In genomic region chr7:45524841-45525621, GRCm38 (mm10) we compare ENCODE assay signal across 7 mouse cellular contexts. TPM values are rescaled to one million over a fixed set of nuclear protein-coding genes. Genes with fewer than 3 reads are reported as not detected.
DNase-seq lines count a peak whose midpoint lies in the region; ATAC-seq and TF ChIP-seq lines count a peak whose summit lies in the region.

No protein-coding gene starts in this region.

- H3K9me3 ChIP-seq in embryonic facial prominence, embryonic 15.5 days (replicated peaks) = no peaks in the 10 kb centered on the region

- peak overlapping the region; percentile 75 for H3K4me3 ChIP-seq in C2C12 (ENCODE audit: insufficient read depth, poor library complexity, severe bottlenecking)
- H3K4me3 ChIP-seq in embryonic facial prominence, embryonic 15.5 days (replicated peaks) = peak overlapping the region; percentile 89
- peak overlapping the region; percentile 86 for H3K4me3 ChIP-seq in liver, adult 2 months (ENCODE audit: insufficient read depth, low read depth, low read length)

- no peak for TF ChIP-seq POLR2A in liver, adult 2 months (IDR thresholded peaks at IDR 0.05; ENCODE audit: extremely low read depth, insufficient read depth, low read length)

- H3K4me2 ChIP-seq in embryonic facial prominence, embryonic 15.5 days (replicated peaks) = peak overlapping the region; percentile 74

- peak overlapping the region; percentile 92 for H3K9ac ChIP-seq in embryonic facial prominence, embryonic 15.5 days
- peak overlapping the region; percentile 92 for H3K9ac ChIP-seq in liver, adult 2 months (ENCODE audit: low read depth, low read length)

- H3K79me2 ChIP-seq in C2C12 (ENCODE audit: control insufficient read depth, insufficient read depth) = peaks cover 19% of the 10 kb centered on the region
- H3K79me2 ChIP-seq in liver, adult 2 months (ENCODE audit: control insufficient read depth, insufficient read depth, low read length) = peaks cover 8% of the 10 kb centered on the region

- H3K36me3 ChIP-seq in C2C12 (ENCODE audit: control insufficient read depth, insufficient read depth) = peaks cover 21% of the 10 kb centered on the region
- peaks cover 7% of the 10 kb centered on the region; the same call in 1 of the 2 replicates for H3K36me3 ChIP-seq in embryonic facial prominence, embryonic 15.5 days
- H3K36me3 ChIP-seq in liver, adult 2 months (ENCODE audit: control insufficient read depth, insufficient read depth, low read length) = peaks cover 3% of the 10 kb centered on the region; the same call in 1 of the 2 replicates

- H3ac ChIP-seq in C2C12 (ENCODE audit: control insufficient read depth, insufficient read length, low read depth) = peak overlapping the region; percentile 25

- peak overlapping the region; percentile 95 for H3K27ac ChIP-seq in embryonic facial prominence, embryonic 15.5 days (replicated peaks)
- peak overlapping the region; percentile 90 for H3K27ac ChIP-seq in liver, adult 2 months (replicated peaks; ENCODE audit: insufficient read depth, low read depth, low read length)

- no peak for TF ChIP-seq CTCF in C2C12 (IDR thresholded peaks at IDR 0.05; ENCODE audit: control insufficient read depth, insufficient read depth, insufficient read length)
- TF ChIP-seq CTCF in liver, adult 2 months (IDR thresholded peaks at IDR 0.05; ENCODE audit: low read depth, low read length) = no peak

- no peak for ATAC-seq in embryonic facial prominence, embryonic 15.5 days (ENCODE audit: insufficient number of reproducible peaks, low FRiP score, low TSS enrichment, low read depth)
- peak; percentile 24 to 34; a peak in 1 of 4 replicates for ATAC-seq in hematopoietic stem cell, adult 5-6 weeks (replicated peaks in 1 of 2; ENCODE audit: insufficient read depth in 1 of 2, low FRiP score in 2 of 2, low TSS enrichment in 1 of 2, low read depth in 1 of 2, poor library complexity in 2 of 2, severe bottlenecking in 2 of 2)
- no peak for ATAC-seq in inflammation-experienced regulatory T-cells, adult 6 months

- H3K79me3 ChIP-seq in C2C12 (ENCODE audit: low read depth) = peaks cover 14% of the 10 kb centered on the region

- H3K27me3 ChIP-seq in C2C12 (ENCODE audit: control insufficient read depth, insufficient read depth, insufficient read length) = no peaks in the 10 kb centered on the region
- H3K27me3 ChIP-seq in embryonic facial prominence, embryonic 15.5 days = no peaks in the 10 kb centered on the region
- H3K27me3 ChIP-seq in liver, adult 2 months (ENCODE audit: control insufficient read depth, insufficient read depth, low read length) = no peaks in the 10 kb centered on the region

- peak; percentile 76 for DNase-seq in Muller cell, postnatal 12 days (ENCODE audit: inconsistent ontology term)
- peak; percentile 46 for DNase-seq in liver, adult 2 months (ENCODE audit: extremely low read depth, low read depth, low spot score)
- DNase-seq in naive thymus-derived CD4-positive, alpha-beta T cell, adult 2 months (ENCODE audit: low read depth) = peak; percentile 57

- WGBS in embryonic facial prominence, embryonic 15.5 days = 20% methylated on average over 12 of the region's 12 CpGs
- 12% methylated on average over 12 of the region's 12 CpGs for WGBS in liver, adult 2 months

- peaks cover 40% of the 10 kb centered on the region for H3K4me1 ChIP-seq in embryonic facial prominence, embryonic 15.5 days
- peaks cover 11% of the 10 kb centered on the region for H3K4me1 ChIP-seq in liver, adult 2 months (ENCODE audit: control insufficient read depth, insufficient read depth, low read length)

TF ChIP-seq in C2C12, 6 proteins besides CTCF, POLR2A, EP300 and RAD21:
- no peak for TF ChIP-seq MYOG (IDR thresholded peaks at IDR 0.05; ENCODE audit: control insufficient read depth, extremely low read depth, insufficient read length)
- TF ChIP-seq MYOD1 (IDR thresholded peaks at IDR 0.05; ENCODE audit: control insufficient read depth, insufficient read length, low read depth) = no peak
- peak; percentile 47 for TF ChIP-seq MAX (IDR thresholded peaks at IDR 0.05)
- peak; percentile 49 for TF ChIP-seq USF1 (IDR thresholded peaks at IDR 0.05; ENCODE audit: low read depth)

RNA-seq across cellular contexts. Expression of gene Ppp1r15a, which starts 1.0 kb away (rescaled TPM):
- polyA plus RNA-seq in C2C12 (2012; fragmentation: generic; extraction: Trizol) = 32.5 TPM
- polyA plus RNA-seq in embryonic facial prominence, embryonic 15.5 days (2015; fragmentation: Nextera tagmentation; extraction: Ambion mirVana) = 27.5 and 29.6 TPM in 2 replicates
- total RNA-seq in hematopoietic stem cell, adult 5-6 weeks (2017) = 267 and 291 TPM in 2 replicates
- total RNA-seq in liver, adult 2 months (2014; rRNA removed) = 4.3 and 4.4 TPM in 2 replicates
- polyA plus RNA-seq in liver, adult 2 months (2012; rRNA removed) = 10.8 and 14.9 TPM in 2 replicates
- 10 to 100 TPM; 30.4 to 76.6 (median 56.4) TPM for polyA plus RNA-seq in inflammation-experienced regulatory T-cells, adult 6 months (2017; shearing (Covaris generic))

RNA-seq across cellular contexts. Expression of gene Plekha4, which starts 1.1 kb away (rescaled TPM):
- 0.89 TPM for polyA plus RNA-seq in C2C12 (2012; fragmentation: generic; extraction: Trizol)
- 7.5 and 7.6 TPM in 2 replicates for polyA plus RNA-seq in embryonic facial prominence, embryonic 15.5 days (2015; fragmentation: Nextera tagmentation; extraction: Ambion mirVana)
- 0.31 and 3.1 TPM in 2 replicates for total RNA-seq in hematopoietic stem cell, adult 5-6 weeks (2017)
- total RNA-seq in liver, adult 2 months (2014; rRNA removed) = 0.55 and 0.60 TPM in 2 replicates
- polyA plus RNA-seq in liver, adult 2 months (2012; rRNA removed) = 1.00 and 1.8 TPM in 2 replicates
- polyA plus RNA-seq in inflammation-experienced regulatory T-cells, adult 6 months (2017; shearing (Covaris generic)) = under 1 TPM; 0.36 to 0.78 (median 0.53) TPM

RNA-seq across cellular contexts. Expression of gene Nucb1, which starts 14.8 kb away (rescaled TPM):
- 115 TPM for polyA plus RNA-seq in C2C12 (2012; fragmentation: generic; extraction: Trizol)
- 258 and 262 TPM in 2 replicates for polyA plus RNA-seq in embryonic facial prominence, embryonic 15.5 days (2015; fragmentation: Nextera tagmentation; extraction: Ambion mirVana)
- total RNA-seq in hematopoietic stem cell, adult 5-6 weeks (2017) = 255 and 378 TPM in 2 replicates
- 68.1 and 84.8 TPM in 2 replicates for total RNA-seq in liver, adult 2 months (2014; rRNA removed)
- 307 and 310 TPM in 2 replicates for polyA plus RNA-seq in liver, adult 2 months (2012; rRNA removed)
- 100 to 1,000 TPM; 119 to 153 (median 121) TPM for polyA plus RNA-seq in inflammation-experienced regulatory T-cells, adult 6 months (2017; shearing (Covaris generic))

RNA-seq across cellular contexts. Expression of gene Hsd17b14, which starts 29.7 kb away (rescaled TPM):
- 1.7 TPM for polyA plus RNA-seq in C2C12 (2012; fragmentation: generic; extraction: Trizol)
- polyA plus RNA-seq in embryonic facial prominence, embryonic 15.5 days (2015; fragmentation: Nextera tagmentation; extraction: Ambion mirVana) = 2.1 and 3.3 TPM in 2 replicates
- total RNA-seq in hematopoietic stem cell, adult 5-6 weeks (2017) = not detected in 2 replicates
- not detected in 2 replicates for total RNA-seq in liver, adult 2 months (2014; rRNA removed)
- polyA plus RNA-seq in liver, adult 2 months (2012; rRNA removed) = not detected in 2 replicates
- under 1 TPM; 0.82 to 0.95 (median 0.91) TPM for polyA plus RNA-seq in inflammation-experienced regulatory T-cells, adult 6 months (2017; shearing (Covaris generic))

RNA-seq across cellular contexts. Expression of gene Dhdh, which starts 36.4 kb away (rescaled TPM):
- 0.07 TPM for polyA plus RNA-seq in C2C12 (2012; fragmentation: generic; extraction: Trizol)
- 4.4 and 5.1 TPM in 2 replicates for polyA plus RNA-seq in embryonic facial prominence, embryonic 15.5 days (2015; fragmentation: Nextera tagmentation; extraction: Ambion mirVana)
- 16.9 and 21.6 TPM in 2 replicates for total RNA-seq in hematopoietic stem cell, adult 5-6 weeks (2017)
- total RNA-seq in liver, adult 2 months (2014; rRNA removed) = 73.7 and 79.3 TPM in 2 replicates
- polyA plus RNA-seq in liver, adult 2 months (2012; rRNA removed) = 37.2 and 37.7 TPM in 2 replicates
- polyA plus RNA-seq in inflammation-experienced regulatory T-cells, adult 6 months (2017; shearing (Covaris generic)) = 1 to 10 TPM; 1.0 to 1.1 (median 1.1) TPM

Comparison
In these comparisons a context has a peak if more than half of its experiments do, and no peak if none do; other contexts are left out.
1. ATAC-seq: peak in hematopoietic stem cell, adult 5-6 weeks (2 of 2); none in embryonic facial prominence, embryonic 15.5 days (single experiment) and inflammation-experienced regulatory T-cells, adult 6 months (single experiment).
2. Peak in every context shown above with its lines, with median percentiles within 50 percentile points of each other: H3K4me3 ChIP-seq and DNase-seq.